Mouse (Mus musculus): ENCODE measurements around the gene Ociad2. TPM values are rescaled to one million over a fixed set of nuclear protein-coding genes. Genes with fewer than 3 reads are reported as not detected.

The Ociad2 gene
- polyA plus RNA-seq, 2 experiments, result 0.95 to 3.6 TPM

GRCm38 (mm10) chr5:73380829-73381228 lies 40.0 kb upstream of the Ociad2 start:
- TF ChIP-seq EP300 (IDR thresholded peaks at IDR 0.05; ENCODE audit: low read depth) (no peak), CTCF (IDR thresholded peaks at IDR 0.05; ENCODE audit: low read depth) (no peak)
- DNase-seq (ENCODE audit: low read depth in 3 of 3, low spot score in 3 of 3), result no peak
- no peak for ATAC-seq (ENCODE audit: insufficient read depth)
- 43% methylated on average over 8 of the region's 8 CpGs for WGBS (ENCODE audit: insufficient replicate concordance)
- Histone ChIP-seq H3K27me3 (ENCODE audit: control insufficient read depth, insufficient read depth, low read length) (no peaks in the 10 kb centered on the region; the same call in 1 of the 2 replicates), H3K27ac (no peak overlapping the region), H3K36me3 (replicated peaks; ENCODE audit: control insufficient read depth, insufficient read depth, low read depth) (no peaks in the 10 kb centered on the region), H3K9ac (replicated peaks) (no peak overlapping the region), H3K4me2 (ENCODE audit: low read depth) (no peak overlapping the region), H3K9me3 (ENCODE audit: control insufficient read depth, low read length) (no peaks in the 10 kb centered on the region), H3K4me1 (replicated peaks; ENCODE audit: control insufficient read depth in 2 of 2, insufficient read depth in 2 of 2, low read length in 1 of 2) (no peaks in the 10 kb centered on the region), H3K4me3 (ENCODE audit: insufficient read depth in 1 of 2, low read depth in 2 of 2, low read length in 2 of 2) (no peak overlapping the region)

- Histone ChIP-seq H3K4me3 (ENCODE audit: insufficient read depth in 1 of 2, low read depth in 2 of 2, low read length in 2 of 2) (no peak overlapping the region), H3K4me1 (replicated peaks; ENCODE audit: control insufficient read depth in 2 of 2, insufficient read depth in 2 of 2, low read length in 1 of 2) (no peaks in the 10 kb centered on the region), H3K9ac (replicated peaks) (no peak overlapping the region), H3K4me2 (ENCODE audit: low read depth) (no peak overlapping the region), H3K36me3 (replicated peaks; ENCODE audit: control insufficient read depth, insufficient read depth, low read depth) (no peaks in the 10 kb centered on the region), H3K27me3 (ENCODE audit: control insufficient read depth, insufficient read depth, low read length) (no peaks in the 10 kb centered on the region; the same call in 1 of the 2 replicates), H3K9me3 (ENCODE audit: control insufficient read depth, low read length) (no peaks in the 10 kb centered on the region), H3K27ac (no peak overlapping the region)
- peak; percentile 85 for TF ChIP-seq CTCF (IDR thresholded peaks at IDR 0.05; ENCODE audit: low read depth)
- TF ChIP-seq EP300 (IDR thresholded peaks at IDR 0.05; ENCODE audit: low read depth), result no peak
- DNase-seq (ENCODE audit: low read depth in 3 of 3, low spot score in 3 of 3) (peak; percentile 55 to 67 (median 62)), ATAC-seq (ENCODE audit: insufficient read depth) (peak; percentile 82)
- 23% methylated on average over 3 of the region's 3 CpGs for WGBS (ENCODE audit: insufficient replicate concordance)
These were observed 39.1 kb upstream of the Ociad2 start for GRCm38 (mm10) chr5:73379908-73380307.

DNA sequence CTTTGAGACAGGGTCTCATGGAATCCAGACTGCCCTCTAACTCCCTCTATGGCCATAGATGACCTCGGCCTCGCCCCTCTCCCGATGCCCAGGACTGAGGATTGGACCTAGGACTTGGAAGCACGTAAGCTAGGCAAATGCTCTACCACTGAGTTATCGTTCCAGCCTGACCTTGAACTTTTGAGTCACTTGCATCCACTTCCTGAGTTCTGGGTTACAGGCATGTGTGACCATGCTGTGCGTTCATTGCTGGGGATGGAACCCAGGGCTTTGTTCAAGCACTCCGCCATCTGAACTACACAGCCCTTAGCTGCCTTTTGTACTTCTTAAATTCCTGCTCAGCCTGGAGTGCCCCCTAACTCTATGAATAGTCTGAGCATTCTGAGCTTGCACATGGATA lies 35.7 kb upstream of the Ociad2 start:
- WGBS (ENCODE audit: insufficient replicate concordance), result 73% methylated on average over 7 of the region's 7 CpGs

DNA sequence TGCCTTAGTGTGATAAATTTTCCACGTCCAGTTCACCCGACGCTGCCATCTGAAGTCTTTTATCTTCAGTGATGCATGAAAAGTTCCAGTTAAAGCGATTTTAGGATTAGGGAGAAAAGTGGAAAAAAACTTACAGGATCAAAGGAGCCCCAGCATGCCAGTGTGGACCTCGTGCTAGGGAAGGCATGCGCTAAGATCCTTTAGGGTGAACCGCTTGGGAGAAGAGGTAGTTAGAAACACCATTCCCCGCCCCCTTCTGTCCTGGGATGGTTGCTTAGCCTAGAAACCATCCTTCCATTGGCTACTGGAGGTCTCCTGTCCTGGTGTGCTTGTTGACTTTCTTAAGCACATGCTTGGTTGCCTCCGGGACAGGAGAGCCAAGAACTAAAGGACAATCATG lies 35.2 kb upstream of the Ociad2 start:
- no peak overlapping the region for H3K9ac ChIP-seq (replicated peaks)
- no peaks in the 10 kb centered on the region for H3K36me3 ChIP-seq (replicated peaks; ENCODE audit: control insufficient read depth, insufficient read depth, low read depth)
- WGBS (ENCODE audit: insufficient replicate concordance), result 66% methylated on average over 9 of the region's 9 CpGs
- DNase-seq (ENCODE audit: low read depth in 3 of 3, low spot score in 3 of 3), result no peak
- H3K9me3 ChIP-seq (ENCODE audit: control insufficient read depth, low read length), result no peaks in the 10 kb centered on the region
- ATAC-seq (ENCODE audit: insufficient read depth), result no peak
- no peak overlapping the region for H3K4me3 ChIP-seq (ENCODE audit: insufficient read depth in 1 of 2, low read depth in 2 of 2, low read length in 2 of 2)
- H3K4me1 ChIP-seq (replicated peaks; ENCODE audit: control insufficient read depth in 2 of 2, insufficient read depth in 2 of 2, low read length in 1 of 2), result no peaks in the 10 kb centered on the region
- no peak overlapping the region for H3K27ac ChIP-seq
- no peak overlapping the region for H3K4me2 ChIP-seq (ENCODE audit: low read depth)
- TF ChIP-seq EP300 (IDR thresholded peaks at IDR 0.05; ENCODE audit: low read depth) (no peak), CTCF (IDR thresholded peaks at IDR 0.05; ENCODE audit: low read depth) (no peak)
- H3K27me3 ChIP-seq (ENCODE audit: control insufficient read depth, insufficient read depth, low read length), result no peaks in the 10 kb centered on the region

More for the DNA sequence above, 35.7 kb upstream of the Ociad2 start:
- no peak for TF ChIP-seq EP300 (IDR thresholded peaks at IDR 0.05; ENCODE audit: low read depth)
- TF ChIP-seq CTCF (IDR thresholded peaks at IDR 0.05; ENCODE audit: low read depth), result no peak
- no peak overlapping the region for H3K4me2 ChIP-seq (ENCODE audit: low read depth)
- ATAC-seq (ENCODE audit: insufficient read depth) (no peak), DNase-seq (ENCODE audit: low read depth in 3 of 3, low spot score in 3 of 3) (no peak)
- no peaks in the 10 kb centered on the region for H3K9me3 ChIP-seq (ENCODE audit: control insufficient read depth, low read length)
- H3K4me3 ChIP-seq (ENCODE audit: insufficient read depth in 1 of 2, low read depth in 2 of 2, low read length in 2 of 2), result no peak overlapping the region
- H3K27me3 ChIP-seq (ENCODE audit: control insufficient read depth, insufficient read depth, low read length), result no peaks in the 10 kb centered on the region
- H3K36me3 ChIP-seq (replicated peaks; ENCODE audit: control insufficient read depth, insufficient read depth, low read depth), result no peaks in the 10 kb centered on the region
- H3K4me1 ChIP-seq (replicated peaks; ENCODE audit: control insufficient read depth in 2 of 2, insufficient read depth in 2 of 2, low read length in 1 of 2), result no peaks in the 10 kb centered on the region
- no peak overlapping the region for H3K9ac ChIP-seq (replicated peaks)
- H3K27ac ChIP-seq, result no peak overlapping the region

GRCm38 (mm10) chr5:73373184-73373583 lies 32.4 kb upstream of the Ociad2 start:
- H3K36me3 ChIP-seq (replicated peaks; ENCODE audit: control insufficient read depth, insufficient read depth, low read depth), result no peaks in the 10 kb centered on the region
- 28% methylated on average over 3 of the region's 3 CpGs for WGBS (ENCODE audit: insufficient replicate concordance)
- no peak for ATAC-seq (ENCODE audit: insufficient read depth)
- no peak overlapping the region for H3K4me2 ChIP-seq (ENCODE audit: low read depth)
- no peaks in the 10 kb centered on the region for H3K9me3 ChIP-seq (ENCODE audit: control insufficient read depth, low read length)
- TF ChIP-seq CTCF (IDR thresholded peaks at IDR 0.05; ENCODE audit: low read depth) (0 out of 2 replicates have a peak, but pooled peaks have one; percentile 2), EP300 (IDR thresholded peaks at IDR 0.05; ENCODE audit: low read depth) (no peak)
- no peaks in the 10 kb centered on the region for H3K27me3 ChIP-seq (ENCODE audit: control insufficient read depth, insufficient read depth, low read length)
- no peak overlapping the region for H3K9ac ChIP-seq (replicated peaks)
- no peak overlapping the region for H3K27ac ChIP-seq
- no peak for DNase-seq (ENCODE audit: low read depth in 3 of 3, low spot score in 3 of 3)
- 0 out of 4 replicates have a peak, but pooled peaks cover 0 to 3% of the 10 kb centered on the region in 2 experiments for H3K4me1 ChIP-seq (replicated peaks; ENCODE audit: control insufficient read depth in 2 of 2, insufficient read depth in 2 of 2, low read length in 1 of 2)
- no peak overlapping the region for H3K4me3 ChIP-seq (ENCODE audit: insufficient read depth in 1 of 2, low read depth in 2 of 2, low read length in 2 of 2)
